Mouse (Mus musculus): Measurements from ENCODE around the gene Gzmk. TPM values are rescaled to one million over a fixed set of nuclear protein-coding genes. Genes with fewer than 3 reads are reported as not detected.
"Not testable (repeated sequence)": the region's sequence is repeated elsewhere in the genome, so short reads cannot be mapped to it uniquely, and the experiment has no call there.

Gene Gzmk
- total and polyA plus RNA-seq, 3 experiments, result not detected

DNA sequence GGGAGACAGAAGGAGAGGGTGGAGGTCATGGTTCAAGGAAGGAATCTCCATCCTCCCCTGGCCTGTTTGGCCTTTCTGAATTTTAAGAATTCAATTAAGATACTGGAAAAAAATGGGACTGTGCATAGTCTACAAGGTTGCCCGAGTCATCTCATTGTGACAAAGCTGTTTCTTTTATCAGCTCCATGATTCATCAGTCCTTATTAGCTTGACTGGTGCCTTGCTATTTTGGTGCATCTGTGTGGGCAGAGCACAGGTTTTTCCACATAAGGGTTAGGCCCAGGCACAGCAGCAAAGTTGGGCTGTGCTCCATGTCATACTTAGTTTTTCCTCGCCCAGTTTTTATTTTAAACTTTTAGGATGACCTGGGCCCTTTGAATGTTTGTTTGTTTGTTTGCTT lies 31.1 kb upstream of the Gzmk start:
- H3K79me2 ChIP-seq (ENCODE audit: control insufficient read depth, insufficient read depth, low read length, poor library complexity), result no peaks in the 10 kb centered on the region
- no peak for DNase-seq (ENCODE audit: low read depth, low spot score)
- no peak overlapping the region for H3K27ac ChIP-seq (ENCODE audit: control insufficient read depth, low read depth, low read length)
- H3K36me3 ChIP-seq (ENCODE audit: control insufficient read depth in 1 of 2, insufficient read depth in 2 of 2, low read length in 2 of 2), result no peaks in the 10 kb centered on the region
- no peak overlapping the region for H3K9ac ChIP-seq (ENCODE audit: control insufficient read depth, low read depth, low read length, poor library complexity, severe bottlenecking)
- H3K27me3 ChIP-seq (ENCODE audit: control insufficient read depth in 1 of 2, insufficient read depth in 2 of 2, low read length in 2 of 2), result no peaks in the 10 kb centered on the region
- H3K9me3 ChIP-seq (replicated peaks; ENCODE audit: insufficient read depth, low read length), result no peaks in the 10 kb centered on the region
- H3K4me3 ChIP-seq (ENCODE audit: control insufficient read depth in 1 of 2, insufficient read depth in 1 of 2, low read depth in 2 of 2, low read length in 2 of 2), result no peak overlapping the region
- no peak for TF ChIP-seq CHD2 (IDR thresholded peaks at IDR 0.05; ENCODE audit: low read length)
- TF ChIP-seq MEF2A (IDR thresholded peaks at IDR 0.05; ENCODE audit: extremely low read depth, insufficient replicate concordance, low read depth, low read length, poor library complexity, severe bottlenecking), result no peak
- TF ChIP-seq SIN3A (IDR thresholded peaks at IDR 0.05; ENCODE audit: low read length), result no peak
- no peak for TF ChIP-seq USF1 (IDR thresholded peaks at IDR 0.05; ENCODE audit: low read depth, low read length)
- TF ChIP-seq TCF12 (IDR thresholded peaks at IDR 0.05; ENCODE audit: low read depth, low read length), result no peak
- TF ChIP-seq UBTF (IDR thresholded peaks at IDR 0.05; ENCODE audit: borderline replicate concordance, insufficient read depth, low read depth, low read length), result no peak
- no peak for TF ChIP-seq MXI1 (IDR thresholded peaks at IDR 0.05; ENCODE audit: low read depth, low read length)
- no peaks in the 10 kb centered on the region for H3K4me1 ChIP-seq (ENCODE audit: control insufficient read depth in 1 of 2, insufficient read depth in 2 of 2, low read length in 2 of 2)

DNA sequence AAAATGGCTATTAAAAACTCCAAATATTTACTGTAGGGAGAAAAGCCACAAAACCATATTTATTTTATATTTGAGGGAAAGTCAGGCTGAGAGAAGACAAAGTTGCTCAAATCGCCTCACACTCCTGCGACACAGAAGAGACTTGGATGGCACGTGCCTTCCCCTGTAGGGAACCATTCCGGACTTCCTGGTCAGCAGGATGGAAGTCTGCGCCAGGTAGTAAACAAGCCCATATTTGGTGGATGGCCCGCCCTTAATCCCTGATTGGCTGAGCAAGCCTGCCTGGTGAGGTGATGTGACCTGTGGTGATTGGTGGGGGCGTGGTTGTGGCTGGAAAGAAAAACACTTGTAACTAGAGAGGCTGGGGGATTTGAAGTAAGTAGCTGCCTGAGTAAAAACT lies 26.9 kb upstream of the Gzmk start:
- H3K27me3 ChIP-seq (ENCODE audit: control insufficient read depth in 1 of 2, insufficient read depth in 2 of 2, low read length in 2 of 2); H3K9me3 ChIP-seq (replicated peaks; ENCODE audit: insufficient read depth, low read length); H3K36me3 ChIP-seq (ENCODE audit: control insufficient read depth in 1 of 2, insufficient read depth in 2 of 2, low read length in 2 of 2); H3K27ac ChIP-seq (ENCODE audit: control insufficient read depth, low read depth, low read length); H3K9ac ChIP-seq (ENCODE audit: control insufficient read depth, low read depth, low read length, poor library complexity, severe bottlenecking); H3K79me2 ChIP-seq (ENCODE audit: control insufficient read depth, insufficient read depth, low read length, poor library complexity); H3K4me3 ChIP-seq (ENCODE audit: control insufficient read depth in 1 of 2, insufficient read depth in 1 of 2, low read depth in 2 of 2, low read length in 2 of 2); H3K4me1 ChIP-seq (ENCODE audit: control insufficient read depth in 1 of 2, insufficient read depth in 2 of 2, low read length in 2 of 2); DNase-seq (ENCODE audit: low read depth, low spot score): not testable (repeated sequence)

DNA sequence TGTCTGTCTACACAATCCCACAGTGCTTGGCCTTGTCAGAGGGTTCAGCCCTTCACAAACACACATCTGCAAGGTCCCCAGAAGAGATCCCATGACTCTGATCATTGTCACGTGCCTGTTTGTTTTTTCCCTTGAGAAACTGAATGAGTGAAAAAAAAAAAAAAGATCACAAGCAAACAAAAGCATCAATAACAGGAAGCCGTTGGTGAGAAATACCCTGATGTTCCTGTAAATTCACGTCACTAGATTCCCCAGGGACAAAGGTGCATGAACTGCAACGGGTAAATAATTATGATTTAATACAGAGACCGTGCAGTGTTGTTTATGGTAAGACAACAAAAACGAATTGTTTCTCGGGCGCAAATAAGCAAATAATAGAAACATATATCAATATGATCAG lies 19.3 kb upstream of the Gzmk start:
- Histone ChIP-seq H3K27me3 (ENCODE audit: control insufficient read depth in 1 of 2, insufficient read depth in 2 of 2, low read length in 2 of 2) (no peaks in the 10 kb centered on the region), H3K9me3 (replicated peaks; ENCODE audit: insufficient read depth, low read length) (no peaks in the 10 kb centered on the region), H3K27ac (ENCODE audit: control insufficient read depth, low read depth, low read length) (no peak overlapping the region), H3K36me3 (ENCODE audit: control insufficient read depth in 1 of 2, insufficient read depth in 2 of 2, low read length in 2 of 2) (no peaks in the 10 kb centered on the region), H3K4me1 (ENCODE audit: control insufficient read depth in 1 of 2, insufficient read depth in 2 of 2, low read length in 2 of 2) (no peaks in the 10 kb centered on the region), H3K79me2 (ENCODE audit: control insufficient read depth, insufficient read depth, low read length, poor library complexity) (no peaks in the 10 kb centered on the region), H3K4me3 (ENCODE audit: control insufficient read depth in 1 of 2, insufficient read depth in 1 of 2, low read depth in 2 of 2, low read length in 2 of 2) (no peak overlapping the region), H3K9ac (ENCODE audit: control insufficient read depth, low read depth, low read length, poor library complexity, severe bottlenecking) (no peak overlapping the region)
- TF ChIP-seq ETS1 (IDR thresholded peaks at IDR 0.05; ENCODE audit: low read depth, low read length), result no peak
- no peak for TF ChIP-seq ZNF384 (IDR thresholded peaks at IDR 0.05; ENCODE audit: low read depth, low read length)
- no peak for TF ChIP-seq USF2 (IDR thresholded peaks at IDR 0.05; ENCODE audit: borderline replicate concordance in 1 of 2, insufficient read depth in 1 of 2, low read depth in 1 of 2, low read length in 2 of 2)
- TF ChIP-seq MEF2A (IDR thresholded peaks at IDR 0.05; ENCODE audit: extremely low read depth, insufficient replicate concordance, low read depth, low read length, poor library complexity, severe bottlenecking), result no peak
- TF ChIP-seq GABPA (IDR thresholded peaks at IDR 0.05; ENCODE audit: low read depth, low read length), result no peak
- no peak for TF ChIP-seq HCFC1 (IDR thresholded peaks at IDR 0.05; ENCODE audit: low read depth, low read length)
- TF ChIP-seq POLR2A (IDR thresholded peaks at IDR 0.05; ENCODE audit: control insufficient read depth in 1 of 2, insufficient read depth in 1 of 2, low read depth in 1 of 2, low read length in 2 of 2, poor library complexity in 1 of 2), result no peak
- no peak for TF ChIP-seq KAT2A (conservative IDR thresholded peaks at IDR 0.05; ENCODE audit: low read depth, low read length)
- TF ChIP-seq GATA1 (IDR thresholded peaks at IDR 0.05; ENCODE audit: low read depth, low read length), result no peak
- no peak for DNase-seq (ENCODE audit: low read depth, low spot score)
